Mouse (Mus musculus) heart, adult 2 months (tissue): ENCODE measurements at regions not wholly inside any gene's neighbourhood (a gene's known extent, or its start where the extent isn't known, plus 50 kb on each side); places are given as distances from the start of the nearest gene placed in this dataset.

Experiments used
- CTCF ChIP-seq: fragments of 200-600 bp; IDR thresholded peaks from 2 replicates; pipeline ENCODE4 v1.8.1; 2022; ENCODE audit warnings: antibody characterized with exemption, mild to moderate bottlenecking, moderate library complexity
- EP300 ChIP-seq: fragments of 200-500 bp; IDR thresholded peaks from 2 replicates; pipeline ENCODE4 v1.6.1; 2011; ENCODE audit warnings: low read depth, low read length, control low read depth; ENCODE audit not compliant: insufficient read depth
- POLR2A ChIP-seq: fragments of 200-500 bp; IDR thresholded peaks from 2 replicates; pipeline ENCODE4 v1.6.1; 2011; ENCODE audit warnings: mild to moderate bottlenecking, low read depth, low read length, control low read depth; ENCODE audit not compliant: insufficient read depth

DNA sequence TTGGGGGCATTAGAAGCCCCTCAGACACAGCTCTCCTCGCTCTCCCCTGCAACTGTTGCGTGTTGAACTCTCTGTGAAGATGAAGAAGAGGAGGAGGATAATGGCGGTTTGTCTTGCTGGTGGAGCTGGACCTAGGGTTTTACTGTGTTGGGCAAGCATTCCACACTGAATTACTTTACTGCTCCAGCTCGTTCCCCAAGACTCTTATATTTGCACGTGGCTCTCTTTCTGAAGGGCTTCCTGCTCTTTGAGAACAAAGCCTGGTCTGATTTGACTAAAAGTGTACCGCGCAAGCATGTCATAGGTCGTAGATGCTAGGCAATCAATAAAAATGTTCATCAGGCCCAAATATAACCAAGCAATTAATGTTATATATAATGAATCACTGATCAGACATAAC, 509.1 kb downstream of the Zfp704 start:
- TF ChIP-seq POLR2A (no peak), CTCF (no peak), EP300 (no peak)
